Mouse (Mus musculus) WW6 (cell line): ENCODE measurements around the gene Stk10.
"Not testable (repeated sequence)": the region's sequence is repeated elsewhere in the genome, so short reads cannot be mapped to it uniquely, and the experiment has no call there.

Source experiments
- DNase-seq: peaks from one replicate; pipeline ENCODE4 v3.0.0-alpha.2; 2013; ENCODE audit warnings: low read depth, low spot score

The Stk10 gene

GRCm38 (mm10) chr11:32532765-32533481, at the start of gene Stk10:
Gene Stk10, plus strand, starts transcription at chr11:32533305.
- DNase-seq = peak; percentile 81

GRCm38 (mm10) chr11:32485290-32485689, 47.8 kb upstream of the Stk10 start:
- DNase-seq = no peak

GRCm38 (mm10) chr11:32486621-32487020, 46.5 kb upstream of the Stk10 start:
- DNase-seq = no peak

GRCm38 (mm10) chr11:32487501-32487900, 45.6 kb upstream of the Stk10 start:
- no peak for DNase-seq

- DNase-seq = no peak
Measured at GRCm38 (mm10) chr11:32488344-32488743, 44.8 kb upstream of the Stk10 start.

GRCm38 (mm10) chr11:32488808-32489670, 44.1 kb upstream of the Stk10 start:
- no peak for DNase-seq

GRCm38 (mm10) chr11:32491079-32491478, 42.0 kb upstream of the Stk10 start:
- DNase-seq = no peak

- no peak for DNase-seq
Measured at GRCm38 (mm10) chr11:32493312-32493711, 39.8 kb upstream of the Stk10 start.

GRCm38 (mm10) chr11:32495283-32495682, 37.8 kb upstream of the Stk10 start:
- DNase-seq = no peak

GRCm38 (mm10) chr11:32498757-32499535, 34.2 kb upstream of the Stk10 start:
- DNase-seq = no peak

- DNase-seq = no peak
Measured at GRCm38 (mm10) chr11:32499931-32500330, 33.2 kb upstream of the Stk10 start.

- no peak for DNase-seq
Measured at GRCm38 (mm10) chr11:32503711-32504110, 29.4 kb upstream of the Stk10 start.

- DNase-seq = no peak
Measured at GRCm38 (mm10) chr11:32505091-32505739, 27.9 kb upstream of the Stk10 start.

GRCm38 (mm10) chr11:32510930-32511329, 22.2 kb upstream of the Stk10 start:
- DNase-seq = no peak

GRCm38 (mm10) chr11:32514853-32515252, 18.3 kb upstream of the Stk10 start:
- not testable (repeated sequence) for DNase-seq

GRCm38 (mm10) chr11:32516091-32516490, 17.0 kb upstream of the Stk10 start:
- DNase-seq = no peak

GRCm38 (mm10) chr11:32516916-32517712, 16.0 kb upstream of the Stk10 start:
- DNase-seq = no peak

GRCm38 (mm10) chr11:32518770-32519169, 14.3 kb upstream of the Stk10 start:
- DNase-seq = no peak

GRCm38 (mm10) chr11:32519354-32519753, 13.8 kb upstream of the Stk10 start:
- no peak for DNase-seq

- DNase-seq = no peak
Measured at GRCm38 (mm10) chr11:32521246-32521645, 11.9 kb upstream of the Stk10 start.
